Mouse (Mus musculus) embryo, embryonic 10.5 days (tissue): ENCODE data around the gene Sptbn4.

Experiments used
- DNase-seq: peaks from one replicate; pipeline ENCODE4 v3.0.0-alpha.2; 2015; ENCODE audit warnings: low spot score

The Sptbn4 gene

GRCm38 (mm10) chr7:27383233-27383632 is 64.3 kb downstream of the Sptbn4 start:
- DNase-seq = no peak

GRCm38 (mm10) chr7:27381560-27381959 is 65.9 kb downstream of the Sptbn4 start:
- DNase-seq = no peak

- no peak for DNase-seq
Measured at GRCm38 (mm10) chr7:27381009-27381408, 66.5 kb downstream of the Sptbn4 start.

GRCm38 (mm10) chr7:27379836-27380235 is 67.7 kb downstream of the Sptbn4 start:
- DNase-seq = no peak

- peak; percentile 69 for DNase-seq
Measured at GRCm38 (mm10) chr7:27378431-27378830, 69.1 kb downstream of the Sptbn4 start.

- DNase-seq = no peak
Measured at GRCm38 (mm10) chr7:27375274-27375673, 72.2 kb downstream of the Sptbn4 start.

- DNase-seq = no peak
Measured at GRCm38 (mm10) chr7:27371715-27372462, 75.6 kb downstream of the Sptbn4 start.

- DNase-seq = no peak
Measured at GRCm38 (mm10) chr7:27369111-27369510, 78.4 kb downstream of the Sptbn4 start.

GRCm38 (mm10) chr7:27367976-27368375 is 79.5 kb downstream of the Sptbn4 start:
- no peak for DNase-seq

- DNase-seq = no peak
Measured at GRCm38 (mm10) chr7:27366082-27366844, 81.2 kb downstream of the Sptbn4 start.

- DNase-seq = no peak
Measured at GRCm38 (mm10) chr7:27364379-27364778, 83.1 kb downstream of the Sptbn4 start.

GRCm38 (mm10) chr7:27361283-27361946 is 86.1 kb downstream of the Sptbn4 start:
- peak; percentile 100 for DNase-seq

- DNase-seq = no peak
Measured at GRCm38 (mm10) chr7:27360749-27361148, 86.7 kb downstream of the Sptbn4 start.

- DNase-seq = no peak
Measured at GRCm38 (mm10) chr7:27359706-27360358, 87.7 kb downstream of the Sptbn4 start.

GRCm38 (mm10) chr7:27359162-27359561 is 88.3 kb downstream of the Sptbn4 start:
- DNase-seq = no peak

- DNase-seq = no peak
Measured at GRCm38 (mm10) chr7:27357595-27357978, 89.9 kb downstream of the Sptbn4 start.

GRCm38 (mm10) chr7:27356861-27357594 is 90.5 kb downstream of the Sptbn4 start, which contains the start of gene Gm20479:
TSS of gene Gm20479 (minus strand) at chr7:27357419.
- DNase-seq = no peak

GRCm38 (mm10) chr7:27356248-27356647 is 91.2 kb downstream of the Sptbn4 start:
- DNase-seq = no peak

GRCm38 (mm10) chr7:27355745-27356240 is 91.7 kb downstream of the Sptbn4 start, which contains the start of gene Shkbp1:
TSS of gene Shkbp1 (minus strand) at chr7:27356019.
- peak; percentile 96 for DNase-seq

GRCm38 (mm10) chr7:27355261-27355660 is 92.2 kb downstream of the Sptbn4 start:
- no peak for DNase-seq

- no peak for DNase-seq
Measured at GRCm38 (mm10) chr7:27354783-27355182, 92.7 kb downstream of the Sptbn4 start.
